Mouse (Mus musculus) adrenal gland, adult 2 months (tissue): ENCODE results near the gene Foxd2. TPM values are rescaled to one million over a fixed set of nuclear protein-coding genes. Genes with fewer than 3 reads are reported as not detected.

Experiments used
- polyA plus RNA-seq: library from polyadenylated mRNA; depleted of rRNA; stranded (reverse); fragments of >200 nt; gene quantifications from 2 replicates; pipeline ENCODE4 v1.2.3, GENCODE M21; 2012; rRNA removed
- total RNA-seq, 2 experiments: library from RNA; stranded (reverse); gene quantifications; 2 replicates each; pipeline ENCODE4 v1.2.3; 2021

The Foxd2 gene
- total and polyA plus RNA-seq, 3 experiments, result 1.2 to 5.7 (median 2.8) TPM

Other genes starting within 250 kb of the Foxd2 start
- gene Gm12830, start 87.2 kb downstream of the Foxd2 start, total RNA-seq, result not detected
- gene Gm12830, start 87.2 kb downstream of the Foxd2 start, polyA plus RNA-seq, result not detected in 2 replicates
- gene Foxe3, start 17.1 kb upstream of the Foxd2 start, total RNA-seq, result not detected
- 0.20 and 1.2 TPM in 2 replicates for gene Foxe3, start 17.1 kb upstream of the Foxd2 start, polyA plus RNA-seq
- 100 to 1,000 TPM; 106 to 118 TPM for gene Cmpk1, start 78.4 kb upstream of the Foxd2 start, total RNA-seq
- 30.9 and 37.6 TPM in 2 replicates for gene Cmpk1, start 78.4 kb upstream of the Foxd2 start, polyA plus RNA-seq
- under 1 TPM; 0.31 to 0.58 TPM for gene Stil, start 91.3 kb upstream of the Foxd2 start, total RNA-seq
- 0.10 and 0.13 TPM in 2 replicates for gene Stil, start 91.3 kb upstream of the Foxd2 start, polyA plus RNA-seq
- gene Tal1, start 147.6 kb upstream of the Foxd2 start, total RNA-seq, result 1 to 10 TPM; 1.8 to 2.8 TPM
- 5.1 and 8.9 TPM in 2 replicates for gene Tal1, start 147.6 kb upstream of the Foxd2 start, polyA plus RNA-seq
- gene Pdzk1ip1, start 179.8 kb upstream of the Foxd2 start, total RNA-seq, result under 1 TPM; 0.48 to 0.61 TPM
- 5.1 and 10.0 TPM in 2 replicates for gene Pdzk1ip1, start 179.8 kb upstream of the Foxd2 start, polyA plus RNA-seq
- gene Cyp4x1, start 225.4 kb upstream of the Foxd2 start, total RNA-seq, result not detected
- 0.02 TPM in 1 of 2 replicates, not detected in the other for gene Cyp4x1, start 225.4 kb upstream of the Foxd2 start, polyA plus RNA-seq